Mouse (Mus musculus) kidney, adult 10 weeks (tissue): ENCODE measurements around the gene Arhgap23. TPM values are rescaled to one million over a fixed set of nuclear protein-coding genes. Genes with fewer than 3 reads are reported as not detected.

Experiments used
- polyA plus RNA-seq: library from polyadenylated mRNA; stranded (reverse); fragments of 350-450 nt; fragmentation: Illumina TruSeq; extraction: RNeasy Lipid Tissue Mini Kit (QIAGEN cat#74804); gene quantifications from one replicate; pipeline ENCODE4 v1.2.3, GENCODE M21; 2014; ENCODE audit warnings: low read depth, low replicate concordance

Gene Arhgap23
- 1.4 TPM for polyA plus RNA-seq

GRCm38 (mm10) chr11:97415330-97415711 is at the start of gene Arhgap23:
Gene Arhgap23 (plus strand): TSS chr11:97415533.

GRCm38 (mm10) chr11:97499865-97500719 is 84.8 kb downstream of the Arhgap23 start, which contains the start of gene 4933428G20Rik:
Gene 4933428G20Rik (minus strand): TSS chr11:97500340.

Other genes starting within 250 kb of the Arhgap23 start
- gene Kpnb1, start 227.7 kb upstream of the Arhgap23 start, polyA plus RNA-seq = 79.1 TPM
- gene Npepps, start 134.9 kb upstream of the Arhgap23 start, polyA plus RNA-seq = 90.2 TPM
- gene Mrpl45, start 99.8 kb upstream of the Arhgap23 start, polyA plus RNA-seq = 47.2 TPM
- gene Gpr179, start 63.5 kb upstream of the Arhgap23 start, polyA plus RNA-seq = 0.04 TPM
- 9.5 TPM for gene Socs7, start 53.0 kb upstream of the Arhgap23 start, polyA plus RNA-seq
- not detected for gene 4933428G20Rik, start 84.8 kb downstream of the Arhgap23 start, polyA plus RNA-seq
- 0.77 TPM for gene Srcin1, start 160.7 kb downstream of the Arhgap23 start, polyA plus RNA-seq
- gene Epop, start 214.2 kb downstream of the Arhgap23 start, polyA plus RNA-seq = not detected
- gene Mllt6, start 247.9 kb downstream of the Arhgap23 start, polyA plus RNA-seq = 4.9 TPM